Mouse (Mus musculus) cerebellum, postnatal 4 days (tissue): ENCODE data around the gene Fthl17a.

Experiments used
- DNase-seq, 2 experiments: peaks; one replicate each; pipeline ENCODE4 v3.0.0; 2022; ENCODE audit warnings: low spot score in 2 of 2, mixed read lengths in 1 of 2

The Fthl17a gene

GRCm38 (mm10) chrX:85249379-85249778 is at the start of gene Fthl17a:
Gene Fthl17a (plus strand): TSS chrX:85249679.
- no peak for DNase-seq

- DNase-seq: no peak
These were observed 42.5 kb upstream of the Fthl17a start for GRCm38 (mm10) chrX:85207001-85207400.

- no peak for DNase-seq
These were observed 22.6 kb upstream of the Fthl17a start for GRCm38 (mm10) chrX:85226883-85227282.

GRCm38 (mm10) chrX:85271821-85272220 is 22.3 kb downstream of the Fthl17a start:
- no peak for DNase-seq

- no peak for DNase-seq
These were observed 22.8 kb downstream of the Fthl17a start for GRCm38 (mm10) chrX:85272296-85272695.

GRCm38 (mm10) chrX:85289846-85290245 is 40.4 kb downstream of the Fthl17a start:
- no peak for DNase-seq

- DNase-seq: no peak
These were observed 43.3 kb downstream of the Fthl17a start for GRCm38 (mm10) chrX:85292781-85293180.

- DNase-seq: no peak
These were observed 44.5 kb downstream of the Fthl17a start for GRCm38 (mm10) chrX:85294001-85294400.

- no peak for DNase-seq
These were observed 55.2 kb downstream of the Fthl17a start for GRCm38 (mm10) chrX:85304674-85305073.

GRCm38 (mm10) chrX:85318576-85318975 is 69.1 kb downstream of the Fthl17a start:
- no peak for DNase-seq

- no peak for DNase-seq
These were observed 69.7 kb downstream of the Fthl17a start for GRCm38 (mm10) chrX:85319193-85319592.
